Mouse (Mus musculus) lung, adult 2 months (tissue): ENCODE measurements at regions not wholly inside any gene's neighbourhood (a gene's known extent, or its start where the extent isn't known, plus 50 kb on each side); places are given as distances from the start of the nearest gene placed in this dataset.

Experiments
- CTCF ChIP-seq: fragments of 200-500 bp; IDR thresholded peaks from 2 replicates; pipeline ENCODE4 v1.5.1; 2011; ENCODE audit warnings: mild to moderate bottlenecking, low read length, control low read depth; ENCODE audit not compliant: insufficient read depth
- POLR2A ChIP-seq: fragments of 200-500 bp; IDR thresholded peaks from 2 replicates; pipeline ENCODE4 v1.6.1; 2011; ENCODE audit warnings: low read depth, mild to moderate bottlenecking, control low read depth, low read length, borderline replicate concordance; ENCODE audit errors: extremely low read depth

DNA sequence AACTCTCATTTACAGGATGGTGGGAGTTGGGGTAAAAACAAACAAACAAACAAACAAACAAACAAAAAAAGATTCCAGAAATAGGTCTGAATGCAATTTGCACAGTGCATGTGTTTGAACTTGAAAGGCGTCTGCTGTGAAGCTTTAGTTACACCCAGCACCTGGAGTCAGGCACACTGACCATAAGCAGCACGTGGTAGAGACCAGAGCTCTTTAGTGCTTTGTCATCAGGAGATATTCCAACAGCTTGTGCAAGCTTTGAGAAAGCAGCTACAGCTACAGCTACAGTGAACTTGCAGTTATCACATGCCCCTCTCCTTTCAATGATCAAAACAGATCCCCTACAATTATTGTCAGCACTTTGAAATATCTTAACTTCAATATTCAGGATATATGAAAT is 190.4 kb upstream of the Agr3 start:
- TF ChIP-seq CTCF: no peak
- TF ChIP-seq POLR2A: no peak
